Mouse (Mus musculus) small intestine, adult 2 months (tissue): ENCODE data around the gene Ifi207. TPM values are rescaled to one million over a fixed set of nuclear protein-coding genes. Genes with fewer than 3 reads are reported as not detected.
"Not testable (repeated sequence)": the region's sequence is repeated elsewhere in the genome, so short reads cannot be mapped to it uniquely, and the experiment has no call there.

Experiments
- H3K27ac ChIP-seq: fragments of 200-500 bp; 2 replicates; pipeline ENCODE4 v1.5.1; 2012; ENCODE audit warnings: low read depth, low read length, control low read depth, inconsistent platforms; ENCODE audit not compliant: insufficient read depth
- H3K27me3 ChIP-seq: fragments of 200-500 bp; 2 replicates; pipeline ENCODE4 v1.6.1; 2012; ENCODE audit warnings: mild to moderate bottlenecking, moderate library complexity, low read length, inconsistent platforms; ENCODE audit not compliant: control insufficient read depth, insufficient read depth
- H3K36me3 ChIP-seq: fragments of 200-500 bp; 2 replicates; pipeline ENCODE4 v1.6.1; 2012; ENCODE audit warnings: mild to moderate bottlenecking, low read length, control low read depth, inconsistent platforms; ENCODE audit not compliant: control insufficient read depth, insufficient read depth
- H3K4me1 ChIP-seq: fragments of 200-500 bp; 2 replicates; pipeline ENCODE4 v1.6.1; 2012; ENCODE audit warnings: low read length, inconsistent platforms, mixed read lengths; ENCODE audit not compliant: control insufficient read depth, insufficient read depth, insufficient read length
- H3K4me3 ChIP-seq: fragments of 200-500 bp; 2 replicates; pipeline ENCODE4 v1.5.1; 2012; ENCODE audit warnings: low read depth, mild to moderate bottlenecking, control low read depth, inconsistent platforms, low read length, moderate library complexity
- CTCF ChIP-seq: fragments of 200-500 bp; IDR thresholded peaks from 2 replicates; pipeline ENCODE4 v1.5.1; 2012; ENCODE audit warnings: low read depth, mild to moderate bottlenecking, control low read depth, inconsistent platforms, low read length, moderate library complexity, mixed read lengths; ENCODE audit not compliant: insufficient replicate concordance, insufficient read length; ENCODE audit errors: extremely low read depth
- POLR2A ChIP-seq: fragments of 200-500 bp; IDR thresholded peaks from 2 replicates; pipeline ENCODE4 v1.6.1; 2012; ENCODE audit warnings: low read depth, mild to moderate bottlenecking, control low read depth, inconsistent platforms, low read length, moderate library complexity
- WGBS: fragments of 180-500 bp; shearing (Covaris S2); methylation state at CpG from one replicate; pipeline ENCODE4 v1.1.7; 2018; 5-methylcytosine and 5-hydroxymethylcytosine counted together
- polyA plus RNA-seq: library from polyadenylated mRNA; depleted of rRNA; stranded (reverse); fragments of >200 nt; gene quantifications from 2 replicates; pipeline ENCODE4 v1.2.3, GENCODE M21; 2012; rRNA removed

Ifi207 gene
- polyA plus RNA-seq, 1 experiment: 1.8 TPM

DNA sequence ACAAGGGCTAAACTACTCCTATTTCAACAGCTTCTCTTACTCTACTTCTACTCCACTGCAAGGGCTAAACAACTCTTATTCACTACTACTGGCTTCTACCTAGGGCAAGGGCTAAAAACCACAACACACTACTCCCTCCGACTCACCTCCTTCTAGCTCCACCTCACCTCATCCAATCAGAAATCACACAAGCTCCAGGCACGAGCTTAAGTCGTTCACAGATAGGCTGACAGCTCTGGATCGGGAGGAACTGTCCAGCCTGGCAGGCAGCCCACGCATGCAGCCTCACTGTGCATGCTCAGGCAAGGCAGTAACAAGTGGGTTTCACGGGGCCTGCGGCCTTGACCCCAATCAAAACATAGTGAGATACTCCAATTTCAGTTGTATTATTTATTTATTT, 8.3 kb downstream of the Ifi207 start:
- TF ChIP-seq POLR2A (no peak), CTCF (no peak)
- H3K36me3 ChIP-seq: no peaks in the 10 kb centered on the region
- no peaks in the 10 kb centered on the region for H3K27me3 ChIP-seq
- H3K4me3 ChIP-seq: no peak overlapping the region
- 27% methylated on average over 7 of the region's 7 CpGs for WGBS
- no peaks in the 10 kb centered on the region for H3K4me1 ChIP-seq
- H3K27ac ChIP-seq: no peak overlapping the region

DNA sequence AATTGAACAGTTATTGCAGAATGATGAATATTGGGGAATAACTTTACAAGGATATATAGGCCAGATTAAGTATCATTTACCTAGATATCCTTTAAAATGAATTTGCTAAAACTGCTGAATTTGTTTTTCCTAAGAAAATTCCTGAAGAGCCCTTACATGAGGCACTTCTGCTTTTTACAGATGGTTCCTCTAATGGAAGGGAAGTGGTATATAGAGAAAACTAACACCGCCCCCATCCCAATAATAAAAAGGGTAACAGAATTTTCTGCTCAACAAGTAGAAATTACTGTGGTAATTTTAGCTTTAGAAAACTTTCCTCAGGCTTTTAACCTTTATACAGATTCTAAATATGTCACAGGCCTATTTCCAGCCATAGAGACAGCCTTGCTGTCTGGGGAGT, 47.3 kb downstream of the Ifi207 start:
- TF ChIP-seq CTCF: no peak
- TF ChIP-seq POLR2A: no peak
- Histone ChIP-seq H3K36me3 (no peaks in the 10 kb centered on the region), H3K4me1 (no peaks in the 10 kb centered on the region), H3K4me3 (no peak overlapping the region), H3K27me3 (no peaks in the 10 kb centered on the region), H3K27ac (no peak overlapping the region)
- WGBS: 93% methylated on average over 1 of the region's 1 CpGs

DNA sequence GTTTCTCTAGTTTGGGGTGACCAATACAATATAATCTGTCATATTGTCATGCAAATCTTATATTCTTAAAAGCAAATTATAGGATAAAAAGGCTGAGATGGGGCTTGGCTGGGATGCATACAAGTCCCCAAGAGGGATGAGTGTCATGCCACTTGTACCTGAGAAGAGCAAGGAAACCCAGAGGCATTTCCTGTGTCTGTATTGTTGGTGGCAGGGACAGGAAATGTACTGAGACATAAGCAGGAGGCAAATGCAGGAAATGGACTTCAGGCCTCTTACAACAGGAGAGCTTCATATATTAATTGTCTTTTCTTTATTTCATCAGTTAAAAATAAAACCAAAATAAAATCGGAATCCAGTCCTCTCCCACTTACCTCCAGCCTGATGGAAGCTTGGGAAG, 62.9 kb downstream of the Ifi207 start:
- H3K4me1 ChIP-seq, H3K36me3 ChIP-seq, H3K27ac ChIP-seq, H3K27me3 ChIP-seq, H3K4me3 ChIP-seq: not testable (repeated sequence)
- 73% methylated on average over 1 of the region's 1 CpGs for WGBS

DNA sequence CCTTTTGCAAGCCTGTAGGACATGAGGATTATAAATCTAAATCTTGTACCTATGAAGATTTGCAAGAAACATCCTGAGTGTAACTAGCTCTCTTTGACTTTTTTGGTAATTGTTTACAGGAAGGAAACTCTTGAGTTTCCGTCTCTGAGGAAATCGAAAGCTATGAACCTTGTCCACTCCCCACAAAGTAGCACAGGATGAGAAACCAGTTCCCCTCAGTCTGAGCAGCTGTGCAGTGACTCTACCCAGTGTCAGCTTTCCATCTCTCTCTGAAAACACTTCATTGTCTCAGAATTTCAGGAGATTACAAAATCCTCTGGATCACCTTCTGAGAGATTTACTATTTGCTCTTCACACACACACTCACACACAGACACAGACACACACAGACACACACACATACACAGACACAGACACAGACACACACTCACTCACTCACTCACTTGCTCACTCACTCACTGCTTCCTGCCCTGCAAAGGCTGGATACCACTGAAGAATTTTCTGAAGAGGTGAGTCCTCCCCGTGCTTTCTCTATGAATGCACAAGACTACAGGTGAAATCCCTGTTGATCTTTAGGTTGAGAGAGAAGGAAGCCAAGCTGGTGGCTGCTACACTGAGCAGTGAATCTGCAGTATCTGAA, 68.0 kb downstream of the Ifi207 start, which contains the start of gene Ifi208:
Gene Ifi208, plus strand, starts transcription at position 218 of the 640 bp plus-strand sequence.
- not testable (repeated sequence) for H3K36me3 ChIP-seq, H3K4me1 ChIP-seq, H3K27ac ChIP-seq, H3K27me3 ChIP-seq, H3K4me3 ChIP-seq
- WGBS: 30% methylated on average over 3 of the region's 3 CpGs

Other genes with a start within 250 kb of the Ifi207 start
- gene Ifi214, start 205.8 kb downstream of the Ifi207 start, polyA plus RNA-seq: not detected in 2 replicates
- gene Ifi213, start 142.5 kb downstream of the Ifi207 start, polyA plus RNA-seq: 0.47 and 0.87 TPM in 2 replicates
- 0.03 and 0.06 TPM in 2 replicates for gene Ifi209, start 110.8 kb downstream of the Ifi207 start, polyA plus RNA-seq
- gene Ifi208, start 68.1 kb downstream of the Ifi207 start, polyA plus RNA-seq: 0.36 and 0.52 TPM in 2 replicates
- 0.06 and 0.14 TPM in 2 replicates for gene Ifi204, start 25.2 kb upstream of the Ifi207 start, polyA plus RNA-seq
- 0.06 and 0.15 TPM in 2 replicates for gene Ifi211, start 171.3 kb upstream of the Ifi207 start, polyA plus RNA-seq
- 0.19 and 0.33 TPM in 2 replicates for gene Mndal, start 200.7 kb upstream of the Ifi207 start, polyA plus RNA-seq
- gene Ifi203, start 200.9 kb upstream of the Ifi207 start, polyA plus RNA-seq: 1.4 and 2.3 TPM in 2 replicates
- 0.10 TPM in 1 of 2 replicates, not detected in the other for gene Ifi202b, start 241.0 kb upstream of the Ifi207 start, polyA plus RNA-seq